Mouse (Mus musculus): ENCODE results near the gene Smad3. TPM values are rescaled to one million over a fixed set of nuclear protein-coding genes. Genes with fewer than 3 reads are reported as not detected.

Smad3 gene
- polyA plus RNA-seq (2012; rRNA removed), result 3.6 and 6.1 TPM in 2 replicates

DNA sequence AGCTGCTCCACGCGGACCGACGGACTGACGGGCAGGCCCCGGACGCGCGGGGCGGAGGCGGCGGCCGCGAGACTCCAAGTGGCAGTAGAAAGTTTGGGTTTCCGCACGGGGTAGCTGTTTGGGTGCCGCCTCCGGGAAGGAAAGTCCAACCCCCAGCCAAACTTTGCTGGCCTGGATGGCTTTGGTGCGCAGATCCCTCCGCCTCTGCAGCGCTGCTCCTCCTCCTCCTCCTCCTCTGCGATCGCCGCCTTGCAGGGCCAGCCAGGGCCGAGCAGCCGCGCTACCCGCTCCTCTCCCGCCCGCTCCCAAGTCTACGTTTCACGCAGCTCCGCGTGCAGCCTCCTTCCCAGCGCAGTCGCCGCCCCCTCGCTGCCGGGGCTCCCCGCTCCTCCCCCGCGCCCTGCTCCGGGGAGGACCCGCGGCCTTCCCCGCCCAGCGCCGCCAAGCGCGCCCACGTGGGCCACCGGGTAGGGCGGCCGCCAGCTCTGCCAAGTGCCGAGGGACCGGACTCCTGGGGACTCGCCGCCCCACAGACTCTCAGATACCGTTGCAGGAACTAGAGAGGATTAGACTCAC is at the start of gene Smad3:
Gene Smad3, minus strand, starts transcription at position 130 of the 576 bp plus-strand sequence.
- no peak for TF ChIP-seq CTCF (IDR thresholded peaks at IDR 0.05; ENCODE audit: control insufficient read depth, insufficient read depth, insufficient replicate concordance, low read depth, low read length)
- peak; percentile 36 for TF ChIP-seq POLR2A (IDR thresholded peaks at IDR 0.05; ENCODE audit: control insufficient read depth, low read depth, low read length)

DNA sequence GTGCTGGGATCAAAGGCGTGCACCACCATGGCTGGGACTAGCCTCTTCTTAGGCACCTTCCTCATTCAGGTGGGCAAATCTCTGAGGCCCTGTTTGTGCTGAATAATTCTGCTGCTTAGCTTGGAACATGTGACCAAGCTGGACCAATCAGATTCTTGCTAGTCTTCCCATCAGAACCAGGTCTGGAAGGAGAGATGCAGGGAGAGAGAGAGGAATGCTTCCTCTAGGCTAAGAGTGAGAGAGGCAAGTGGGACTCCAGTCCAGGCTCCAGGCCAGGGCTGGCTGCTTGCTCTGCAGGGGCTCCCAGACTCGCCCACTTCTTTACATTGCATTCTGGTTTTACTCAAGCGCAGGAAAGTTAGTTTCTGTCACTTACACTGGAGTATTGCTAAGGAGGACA is 47.1 kb upstream of the Smad3 start:
- TF ChIP-seq POLR2A (IDR thresholded peaks at IDR 0.05; ENCODE audit: control insufficient read depth, low read depth, low read length), result no peak
- no peak for TF ChIP-seq CTCF (IDR thresholded peaks at IDR 0.05; ENCODE audit: control insufficient read depth, insufficient read depth, insufficient replicate concordance, low read depth, low read length)
- Histone ChIP-seq H3K4me3 (ENCODE audit: control insufficient read depth, low read depth, low read length) (no peak overlapping the region), H3K27me3 (ENCODE audit: control insufficient read depth, insufficient read depth, low read length) (no peaks in the 10 kb centered on the region), H3K27ac (ENCODE audit: control insufficient read depth, insufficient read depth, low read depth, low read length) (no peak overlapping the region), H3K4me1 (ENCODE audit: control insufficient read depth, insufficient read depth, low read length) (no peaks in the 10 kb centered on the region), H3K36me3 (ENCODE audit: control insufficient read depth, insufficient read depth, low read length) (no peaks in the 10 kb centered on the region)

More for the DNA sequence above, at the start of gene Smad3:
- peaks cover 8% of the 10 kb centered on the region for H3K4me1 ChIP-seq (ENCODE audit: control insufficient read depth, insufficient read depth, low read length)
- H3K27me3 ChIP-seq (ENCODE audit: control insufficient read depth, insufficient read depth, low read length), result no peaks in the 10 kb centered on the region
- H3K27ac ChIP-seq (ENCODE audit: control insufficient read depth, insufficient read depth, low read depth, low read length), result peak within 1 kb of the TSS; percentile 68
- no peaks in the 10 kb centered on the region for H3K36me3 ChIP-seq (ENCODE audit: control insufficient read depth, insufficient read depth, low read length)
- H3K4me3 ChIP-seq (ENCODE audit: control insufficient read depth, low read depth, low read length), result peak within 1 kb of the TSS; percentile 86

DNA sequence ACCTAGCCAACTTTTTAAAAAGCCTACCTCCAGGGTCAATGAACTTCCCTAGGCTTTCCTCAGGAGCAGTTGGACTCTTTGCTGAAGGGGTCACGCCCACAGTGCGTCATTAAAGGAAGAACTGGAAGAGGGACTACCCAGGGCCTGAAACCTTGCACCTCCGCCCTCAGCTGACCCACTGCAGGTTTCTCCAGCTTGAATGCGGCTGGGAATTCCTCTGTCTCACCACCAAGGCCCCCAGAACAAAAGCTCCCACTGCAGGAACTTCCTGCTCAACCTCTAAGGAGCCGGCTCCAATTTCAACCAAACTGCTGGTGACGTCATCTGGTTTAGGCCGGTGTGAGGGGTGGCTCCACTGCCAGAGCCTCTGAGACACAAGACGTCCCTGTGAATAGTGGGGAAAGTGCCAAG is 45.4 kb upstream of the Smad3 start:
- no peaks in the 10 kb centered on the region for H3K36me3 ChIP-seq (ENCODE audit: control insufficient read depth, insufficient read depth, low read length)
- no peak overlapping the region for H3K4me3 ChIP-seq (ENCODE audit: control insufficient read depth, low read depth, low read length)
- H3K27me3 ChIP-seq (ENCODE audit: control insufficient read depth, insufficient read depth, low read length), result no peaks in the 10 kb centered on the region
- no peaks in the 10 kb centered on the region for H3K4me1 ChIP-seq (ENCODE audit: control insufficient read depth, insufficient read depth, low read length)
- no peak overlapping the region for H3K27ac ChIP-seq (ENCODE audit: control insufficient read depth, insufficient read depth, low read depth, low read length)
- TF ChIP-seq CTCF (IDR thresholded peaks at IDR 0.05; ENCODE audit: control insufficient read depth, insufficient read depth, insufficient replicate concordance, low read depth, low read length) (no peak), POLR2A (IDR thresholded peaks at IDR 0.05; ENCODE audit: control insufficient read depth, low read depth, low read length) (no peak)

DNA sequence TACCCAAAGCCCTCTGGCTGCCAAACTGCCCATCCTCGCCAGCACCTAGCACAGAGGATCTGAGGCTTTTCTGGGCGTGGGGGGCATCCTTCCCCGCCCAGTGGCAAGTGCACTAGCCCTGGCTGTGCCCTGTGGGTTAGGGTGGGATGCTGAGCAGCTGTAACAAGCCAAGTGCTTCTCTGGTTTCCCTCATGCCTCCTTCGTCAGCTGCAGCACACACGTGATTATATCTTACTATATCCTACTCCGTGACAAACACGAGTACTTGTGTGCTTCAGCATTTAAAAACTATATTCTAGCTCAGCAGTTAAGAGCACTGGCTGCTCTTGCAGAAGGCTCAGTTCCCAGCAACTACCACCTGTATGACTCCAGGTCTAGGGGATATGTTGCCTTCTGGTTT is 44.7 kb upstream of the Smad3 start:
- Histone ChIP-seq H3K36me3 (ENCODE audit: control insufficient read depth, insufficient read depth, low read length) (no peaks in the 10 kb centered on the region), H3K4me1 (ENCODE audit: control insufficient read depth, insufficient read depth, low read length) (no peaks in the 10 kb centered on the region), H3K27me3 (ENCODE audit: control insufficient read depth, insufficient read depth, low read length) (no peaks in the 10 kb centered on the region), H3K27ac (ENCODE audit: control insufficient read depth, insufficient read depth, low read depth, low read length) (no peak overlapping the region), H3K4me3 (ENCODE audit: control insufficient read depth, low read depth, low read length) (no peak overlapping the region)
- TF ChIP-seq POLR2A (IDR thresholded peaks at IDR 0.05; ENCODE audit: control insufficient read depth, low read depth, low read length), result no peak
- no peak for TF ChIP-seq CTCF (IDR thresholded peaks at IDR 0.05; ENCODE audit: control insufficient read depth, insufficient read depth, insufficient replicate concordance, low read depth, low read length)

DNA sequence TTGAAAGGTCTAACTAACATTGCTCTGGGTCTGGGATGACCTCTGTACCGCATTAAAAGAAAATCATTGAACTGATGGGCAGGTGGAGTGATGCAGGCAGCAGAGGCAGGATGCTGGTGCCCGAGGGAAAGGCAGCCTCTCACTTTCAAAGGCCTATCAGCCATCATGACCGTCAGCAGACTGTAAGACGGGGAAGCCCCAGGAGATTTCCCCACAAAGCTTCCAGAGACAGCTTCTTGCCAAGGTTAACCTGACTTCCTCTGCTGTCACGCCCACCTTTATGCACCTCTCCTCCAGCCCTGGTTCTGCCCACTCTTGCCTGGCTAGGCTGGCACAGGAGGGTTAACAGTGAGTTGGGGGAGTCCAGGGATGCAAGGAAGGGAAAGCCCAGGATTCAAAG is 44.3 kb upstream of the Smad3 start:
- Histone ChIP-seq H3K36me3 (ENCODE audit: control insufficient read depth, insufficient read depth, low read length) (no peaks in the 10 kb centered on the region), H3K27ac (ENCODE audit: control insufficient read depth, insufficient read depth, low read depth, low read length) (no peak overlapping the region), H3K4me3 (ENCODE audit: control insufficient read depth, low read depth, low read length) (no peak overlapping the region), H3K27me3 (ENCODE audit: control insufficient read depth, insufficient read depth, low read length) (no peaks in the 10 kb centered on the region), H3K4me1 (ENCODE audit: control insufficient read depth, insufficient read depth, low read length) (no peaks in the 10 kb centered on the region)
- no peak for TF ChIP-seq CTCF (IDR thresholded peaks at IDR 0.05; ENCODE audit: control insufficient read depth, insufficient read depth, insufficient replicate concordance, low read depth, low read length)
- no peak for TF ChIP-seq POLR2A (IDR thresholded peaks at IDR 0.05; ENCODE audit: control insufficient read depth, low read depth, low read length)

DNA sequence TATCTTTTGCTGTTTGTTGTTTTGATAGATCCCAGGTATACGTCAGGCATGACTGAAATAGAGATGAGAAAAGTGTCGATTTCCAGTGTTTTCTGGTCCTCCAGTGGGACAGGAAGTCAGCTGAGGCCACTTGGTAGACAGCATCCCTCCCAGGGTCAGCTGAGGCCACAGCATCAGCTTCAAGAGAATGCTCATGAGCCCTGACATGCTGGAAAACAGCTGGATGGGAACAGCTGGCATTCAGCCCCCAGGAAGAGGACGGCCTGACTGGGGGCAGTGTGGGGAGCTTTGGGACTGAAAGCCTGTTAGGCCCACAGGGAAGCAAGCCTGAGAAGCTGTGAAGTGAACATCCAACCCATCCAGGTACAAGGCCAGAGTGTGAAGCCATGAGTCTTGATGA is 38.6 kb upstream of the Smad3 start:
- Histone ChIP-seq H3K36me3 (ENCODE audit: control insufficient read depth, insufficient read depth, low read length) (no peaks in the 10 kb centered on the region), H3K27ac (ENCODE audit: control insufficient read depth, insufficient read depth, low read depth, low read length) (no peak overlapping the region), H3K4me3 (ENCODE audit: control insufficient read depth, low read depth, low read length) (no peak overlapping the region), H3K4me1 (ENCODE audit: control insufficient read depth, insufficient read depth, low read length) (no peaks in the 10 kb centered on the region; the same call in 1 of the 2 replicates), H3K27me3 (ENCODE audit: control insufficient read depth, insufficient read depth, low read length) (no peaks in the 10 kb centered on the region)
- no peak for TF ChIP-seq POLR2A (IDR thresholded peaks at IDR 0.05; ENCODE audit: control insufficient read depth, low read depth, low read length)

DNA sequence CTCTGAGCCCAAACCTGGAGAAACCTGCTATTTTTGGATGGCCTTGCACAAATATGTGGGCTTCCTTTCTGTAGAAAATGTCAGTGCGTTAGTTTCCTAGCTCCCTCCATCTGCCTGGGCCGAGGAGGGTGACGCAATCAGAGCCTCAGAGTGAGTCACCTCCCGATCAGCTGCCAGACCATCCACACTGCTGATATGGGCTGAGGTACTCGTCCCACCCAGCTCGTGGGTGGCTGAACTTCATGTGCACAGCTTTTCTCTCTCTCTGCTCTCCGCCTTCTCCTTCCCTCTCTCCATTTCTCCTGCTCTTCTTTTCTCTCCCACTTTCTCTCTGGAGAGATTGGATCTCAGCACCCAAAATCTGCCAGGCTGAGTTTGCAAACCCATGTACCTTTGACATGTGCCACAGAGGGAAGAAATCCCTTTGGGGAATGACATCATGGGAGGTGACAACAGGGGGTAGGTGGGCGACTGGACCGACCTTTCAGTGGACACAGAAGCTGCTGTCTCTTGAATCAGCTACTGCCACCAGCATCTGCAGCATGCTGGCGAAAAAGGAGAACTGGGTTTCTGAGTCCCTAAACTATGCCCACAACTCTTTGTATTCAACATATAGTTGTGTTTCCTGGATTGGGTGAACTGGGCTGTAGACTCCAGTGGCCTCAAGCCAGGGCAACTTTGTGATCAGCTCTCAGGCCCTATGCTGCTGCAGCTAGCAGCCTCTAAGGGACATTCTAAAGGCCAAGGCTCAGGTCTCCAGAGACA is 36.1 kb upstream of the Smad3 start:
- TF ChIP-seq CTCF (IDR thresholded peaks at IDR 0.05; ENCODE audit: control insufficient read depth, insufficient read depth, insufficient replicate concordance, low read depth, low read length) (no peak), POLR2A (IDR thresholded peaks at IDR 0.05; ENCODE audit: control insufficient read depth, low read depth, low read length) (no peak)
- H3K27me3 ChIP-seq (ENCODE audit: control insufficient read depth, insufficient read depth, low read length), result no peaks in the 10 kb centered on the region
- H3K4me1 ChIP-seq (ENCODE audit: control insufficient read depth, insufficient read depth, low read length), result no peaks in the 10 kb centered on the region; the same call in 1 of the 2 replicates
- H3K27ac ChIP-seq (ENCODE audit: control insufficient read depth, insufficient read depth, low read depth, low read length), result no peak overlapping the region
- H3K36me3 ChIP-seq (ENCODE audit: control insufficient read depth, insufficient read depth, low read length), result no peaks in the 10 kb centered on the region
- H3K4me3 ChIP-seq (ENCODE audit: control insufficient read depth, low read depth, low read length), result peak overlapping the region; percentile 57
